Mouse (Mus musculus): Measurements from ENCODE around the gene Calm1. TPM values are rescaled to one million over a fixed set of nuclear protein-coding genes. Genes with fewer than 3 reads are reported as not detected.
"Not testable (repeated sequence)": the region's sequence is repeated elsewhere in the genome, so short reads cannot be mapped to it uniquely, and the experiment has no call there.

Gene Calm1
- polyA plus RNA-seq, 1 experiment = 1,842 TPM

DNA sequence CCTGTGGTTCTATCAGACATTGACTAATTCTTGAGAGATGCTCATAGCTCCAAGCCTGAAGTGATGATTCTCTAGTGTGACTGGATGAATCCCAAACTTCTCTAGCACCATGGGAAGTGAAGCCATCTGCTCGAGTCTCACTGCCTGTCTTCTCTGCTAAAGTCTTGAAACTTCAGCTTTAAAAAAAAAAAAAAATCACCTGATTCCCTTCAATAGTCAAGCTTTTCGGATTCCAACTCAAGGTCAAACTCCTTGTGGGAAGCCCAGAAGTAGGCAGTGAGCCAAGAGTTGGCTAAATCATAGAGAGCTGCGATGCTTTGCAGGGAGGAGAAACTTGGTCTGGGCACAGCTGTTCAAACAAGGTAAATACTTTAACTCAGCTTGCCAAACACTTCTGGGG lies 15.5 kb downstream of the Calm1 start:
- Histone ChIP-seq H3K4me1 (ENCODE audit: control insufficient read depth, insufficient read depth, low read length) (no peaks in the 10 kb centered on the region), H3K27ac (ENCODE audit: insufficient read depth, low read length) (peak overlapping the region; percentile 63; the same call in 1 of the 2 replicates)
- TF ChIP-seq CTCF (IDR thresholded peaks at IDR 0.05; ENCODE audit: extremely low read depth, insufficient read depth, low read length) (no peak), POLR2A (IDR thresholded peaks at IDR 0.05; ENCODE audit: extremely low read depth, insufficient read depth, low read length) (no peak)

DNA sequence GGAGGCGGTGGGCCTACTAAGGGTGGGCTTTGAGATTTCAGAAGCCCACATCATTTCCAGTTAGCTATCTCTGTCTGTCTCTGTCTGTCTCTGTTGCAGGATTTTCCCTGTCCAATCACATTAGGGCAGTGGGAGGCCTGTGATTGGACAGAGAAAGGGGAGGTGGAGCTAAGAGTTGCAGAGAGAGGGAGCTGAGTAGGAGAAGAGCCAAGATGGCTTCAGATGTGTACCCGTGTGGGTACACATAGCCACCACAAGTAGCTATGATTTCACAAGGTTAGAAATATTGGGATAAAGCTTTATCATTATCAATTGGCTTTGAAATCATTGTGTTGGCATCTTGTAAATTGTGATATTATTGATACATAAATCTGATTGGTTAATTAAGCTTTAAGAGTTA lies 17.9 kb downstream of the Calm1 start:
- H3K4me1 ChIP-seq (ENCODE audit: control insufficient read depth, insufficient read depth, low read length); H3K4me3 ChIP-seq (ENCODE audit: insufficient read depth, low read length); H3K27ac ChIP-seq (ENCODE audit: insufficient read depth, low read length): not testable (repeated sequence)

More for the DNA sequence above, 15.5 kb downstream of the Calm1 start:
- H3K4me3 ChIP-seq (ENCODE audit: insufficient read depth, low read length) = no peak overlapping the region

DNA sequence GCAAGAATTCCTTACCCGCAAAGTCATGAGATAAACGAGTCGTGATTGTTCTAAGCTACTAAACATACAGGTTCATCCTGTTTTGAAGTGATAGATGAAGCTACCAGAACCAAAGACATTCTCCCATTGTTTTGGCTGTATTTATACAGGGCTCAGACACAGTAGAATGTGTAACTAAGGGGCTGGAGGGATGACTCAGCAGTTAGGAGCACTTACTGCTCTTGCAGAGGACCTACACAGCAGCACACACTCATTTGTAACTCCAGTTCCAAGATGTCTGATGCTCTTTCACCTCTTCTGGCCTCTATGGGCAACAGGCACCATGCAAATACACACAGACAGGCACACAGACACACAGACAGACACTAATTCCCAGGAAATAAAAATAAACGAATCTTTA lies 20.8 kb downstream of the Calm1 start:
- H3K27ac ChIP-seq (ENCODE audit: insufficient read depth, low read length) = no peak overlapping the region
- TF ChIP-seq POLR2A (IDR thresholded peaks at IDR 0.05; ENCODE audit: extremely low read depth, insufficient read depth, low read length) (no peak), CTCF (IDR thresholded peaks at IDR 0.05; ENCODE audit: extremely low read depth, insufficient read depth, low read length) (no peak)
- H3K4me1 ChIP-seq (ENCODE audit: control insufficient read depth, insufficient read depth, low read length) = peaks cover 7% of the 10 kb centered on the region
- no peak overlapping the region for H3K4me3 ChIP-seq (ENCODE audit: insufficient read depth, low read length)

DNA sequence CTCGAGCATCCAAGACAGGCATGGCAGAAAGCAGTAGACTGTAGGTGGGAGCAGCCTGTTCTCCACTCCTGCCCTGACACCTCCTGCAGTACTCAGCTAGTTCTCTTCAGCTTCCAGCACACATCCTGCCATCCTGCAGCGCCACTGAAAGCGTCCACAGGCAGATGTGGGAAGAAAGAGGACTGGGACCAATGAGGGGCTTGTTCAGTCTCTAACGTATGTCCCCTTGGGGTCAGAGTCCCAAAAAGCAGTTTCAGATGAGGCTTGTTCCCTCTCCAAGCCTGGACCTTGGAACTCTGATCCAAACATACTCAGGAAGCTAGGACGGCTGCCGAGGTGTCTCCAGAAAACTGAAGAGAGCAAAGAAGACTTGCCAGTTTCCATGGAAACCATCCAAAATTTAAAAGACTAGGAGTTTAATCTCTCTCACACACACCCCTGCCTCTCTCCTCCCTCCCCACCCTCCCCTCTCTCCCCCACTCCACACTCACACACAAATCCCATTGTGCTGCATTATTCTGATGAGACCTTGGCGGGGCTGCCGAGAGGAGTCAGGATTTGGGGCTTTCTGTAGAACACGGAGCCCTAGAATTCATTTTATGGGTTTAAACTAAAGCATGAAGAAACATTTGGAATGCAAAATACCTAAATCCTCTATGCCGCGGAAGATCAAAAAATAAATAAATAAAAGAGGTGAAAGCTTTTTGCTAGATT lies 22.5 kb downstream of the Calm1 start:
- H3K4me3 ChIP-seq (ENCODE audit: insufficient read depth, low read length) = no peak overlapping the region
- TF ChIP-seq POLR2A (IDR thresholded peaks at IDR 0.05; ENCODE audit: extremely low read depth, insufficient read depth, low read length) (peak; percentile 28; the same call in 1 of the 2 replicates), CTCF (IDR thresholded peaks at IDR 0.05; ENCODE audit: extremely low read depth, insufficient read depth, low read length) (no peak)
- peaks cover 13% of the 10 kb centered on the region for H3K4me1 ChIP-seq (ENCODE audit: control insufficient read depth, insufficient read depth, low read length)
- H3K27ac ChIP-seq (ENCODE audit: insufficient read depth, low read length) = peak overlapping the region; percentile 95

DNA sequence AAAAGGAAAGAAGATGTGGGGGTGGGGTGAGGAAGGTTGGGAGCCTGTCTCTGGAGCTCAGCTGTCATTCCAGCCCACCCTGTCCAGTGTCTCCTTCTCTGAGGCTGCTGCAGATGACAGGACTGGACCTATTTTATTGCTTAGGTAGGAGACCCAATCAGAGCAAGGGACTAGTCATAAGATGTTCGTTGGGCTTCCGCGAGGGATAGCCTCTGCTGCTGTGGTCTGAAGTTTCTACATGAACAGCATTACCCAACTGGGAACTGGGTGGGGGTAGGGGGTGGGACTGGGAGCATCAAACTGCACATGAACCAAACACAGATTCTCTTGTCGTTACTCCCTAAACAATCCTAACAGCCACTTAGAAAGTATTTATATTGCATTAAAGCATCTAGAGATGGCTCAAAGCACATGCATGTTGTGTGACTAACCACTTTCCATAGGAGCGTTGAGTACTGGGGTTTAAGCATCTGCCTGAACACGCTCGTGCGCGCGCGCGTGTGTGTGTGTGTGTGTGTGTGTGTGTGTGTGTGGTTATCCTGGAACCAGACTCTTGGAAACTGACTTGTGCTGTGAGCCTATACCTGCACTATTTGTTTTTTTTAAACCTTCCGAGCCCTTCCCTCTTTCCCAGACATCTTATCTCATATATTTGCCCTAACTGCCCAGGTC lies 23.2 kb downstream of the Calm1 start:
- Histone ChIP-seq H3K4me1 (ENCODE audit: control insufficient read depth, insufficient read depth, low read length) (peaks cover 13% of the 10 kb centered on the region), H3K4me3 (ENCODE audit: insufficient read depth, low read length) (no peak overlapping the region), H3K27ac (ENCODE audit: insufficient read depth, low read length) (peak overlapping the region; percentile 68)
- TF ChIP-seq CTCF (IDR thresholded peaks at IDR 0.05; ENCODE audit: extremely low read depth, insufficient read depth, low read length) = no peak

DNA sequence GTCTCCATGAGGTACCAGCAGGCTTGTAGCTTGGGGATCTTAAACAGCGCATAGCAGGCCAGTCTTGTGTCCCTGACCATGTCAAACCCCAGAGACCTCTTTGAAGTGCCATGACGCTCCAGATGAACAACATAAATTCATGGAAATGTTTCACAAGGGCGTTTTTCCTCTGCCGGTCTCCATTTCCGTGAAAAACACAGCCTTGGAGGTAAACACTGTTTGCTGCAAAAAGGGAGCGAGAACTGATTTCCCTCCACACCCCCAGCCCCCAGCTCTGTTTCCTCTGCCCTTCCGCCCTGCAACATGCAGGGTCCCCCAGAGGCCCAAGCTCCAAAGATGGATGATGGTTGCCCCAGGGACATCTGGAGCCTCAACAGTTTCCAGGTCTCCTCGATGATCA lies 24.3 kb downstream of the Calm1 start:
- Histone ChIP-seq H3K4me3 (ENCODE audit: insufficient read depth, low read length) (no peak overlapping the region), H3K4me1 (ENCODE audit: control insufficient read depth, insufficient read depth, low read length) (peaks cover 17% of the 10 kb centered on the region), H3K27ac (ENCODE audit: insufficient read depth, low read length) (peak overlapping the region; percentile 41)
- no peak for TF ChIP-seq CTCF (IDR thresholded peaks at IDR 0.05; ENCODE audit: extremely low read depth, insufficient read depth, low read length)
- TF ChIP-seq POLR2A (IDR thresholded peaks at IDR 0.05; ENCODE audit: extremely low read depth, insufficient read depth, low read length) = no peak

DNA sequence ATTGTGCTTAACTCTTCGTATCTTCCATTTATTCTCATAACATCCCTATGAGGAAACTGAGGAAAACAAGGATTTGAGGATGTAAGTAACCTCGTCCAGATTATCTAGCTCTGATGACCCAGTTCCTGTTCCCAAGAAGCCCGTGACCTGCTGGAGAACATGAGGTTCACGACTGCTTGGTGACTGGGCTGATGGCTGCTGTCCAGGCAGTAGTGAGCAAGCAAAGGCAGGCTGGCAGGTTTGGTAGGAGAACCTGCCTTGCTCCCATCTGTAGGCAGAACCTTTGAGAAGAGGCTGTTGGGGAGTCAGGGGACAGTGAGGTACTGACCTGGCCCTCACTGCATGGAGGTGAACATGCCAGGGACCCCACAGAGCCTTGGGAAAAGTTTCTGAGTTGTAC lies 26.0 kb downstream of the Calm1 start:
- TF ChIP-seq POLR2A (IDR thresholded peaks at IDR 0.05; ENCODE audit: extremely low read depth, insufficient read depth, low read length) (no peak), CTCF (IDR thresholded peaks at IDR 0.05; ENCODE audit: extremely low read depth, insufficient read depth, low read length) (no peak)
- H3K4me3 ChIP-seq (ENCODE audit: insufficient read depth, low read length) = no peak overlapping the region
- H3K4me1 ChIP-seq (ENCODE audit: control insufficient read depth, insufficient read depth, low read length) = peaks cover 20% of the 10 kb centered on the region
- H3K27ac ChIP-seq (ENCODE audit: insufficient read depth, low read length) = no peak overlapping the region

DNA sequence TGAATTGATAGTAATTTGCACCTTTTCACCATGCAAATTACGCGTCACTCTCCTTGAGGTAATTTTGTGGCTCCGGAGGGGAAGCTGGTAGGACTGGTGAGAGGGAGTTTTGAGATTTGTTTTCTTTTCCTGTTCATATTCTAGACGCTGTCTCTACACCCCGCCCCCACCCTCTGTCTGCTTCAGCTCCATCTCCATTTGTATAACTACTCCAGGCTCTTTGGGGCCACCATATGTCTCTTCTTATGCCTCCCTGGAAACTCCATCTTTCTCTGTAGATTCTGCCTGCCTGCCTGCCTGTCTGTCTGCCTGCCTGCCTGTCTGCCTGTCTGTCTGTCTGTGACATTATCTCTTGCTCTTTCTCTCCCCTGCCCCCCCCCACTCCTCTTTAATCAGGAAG lies 26.8 kb downstream of the Calm1 start:
- no peak for TF ChIP-seq POLR2A (IDR thresholded peaks at IDR 0.05; ENCODE audit: extremely low read depth, insufficient read depth, low read length)
- TF ChIP-seq CTCF (IDR thresholded peaks at IDR 0.05; ENCODE audit: extremely low read depth, insufficient read depth, low read length) = no peak
- H3K27ac ChIP-seq (ENCODE audit: insufficient read depth, low read length) = peak overlapping the region; percentile 86
- H3K4me1 ChIP-seq (ENCODE audit: control insufficient read depth, insufficient read depth, low read length) = peaks cover 19% of the 10 kb centered on the region

DNA sequence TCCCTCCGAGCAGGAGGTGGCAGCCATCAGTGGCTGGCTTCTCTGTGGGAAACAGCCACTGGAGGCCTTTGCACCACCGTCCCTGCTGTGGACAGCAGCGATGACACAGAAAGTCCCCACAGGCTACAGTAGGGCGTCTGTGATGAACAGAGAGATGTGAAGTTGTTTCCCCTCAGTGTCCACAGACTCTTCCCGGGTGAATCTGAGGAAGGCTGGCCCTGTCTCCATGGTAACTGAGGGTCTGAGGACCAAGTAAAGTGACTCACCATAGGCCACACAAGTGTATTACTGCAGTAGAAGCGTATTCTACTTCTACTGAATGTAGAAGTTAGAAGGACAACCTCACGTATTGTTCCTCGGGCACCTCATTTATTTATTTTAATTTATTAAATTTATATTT lies 27.4 kb downstream of the Calm1 start:
- no peak for TF ChIP-seq CTCF (IDR thresholded peaks at IDR 0.05; ENCODE audit: extremely low read depth, insufficient read depth, low read length)
- TF ChIP-seq POLR2A (IDR thresholded peaks at IDR 0.05; ENCODE audit: extremely low read depth, insufficient read depth, low read length) = no peak
- peaks cover 19% of the 10 kb centered on the region for H3K4me1 ChIP-seq (ENCODE audit: control insufficient read depth, insufficient read depth, low read length)
- H3K27ac ChIP-seq (ENCODE audit: insufficient read depth, low read length) = peak overlapping the region; percentile 86
- H3K4me3 ChIP-seq (ENCODE audit: insufficient read depth, low read length) = no peak overlapping the region

More for the DNA sequence above, 26.8 kb downstream of the Calm1 start:
- no peak overlapping the region for H3K4me3 ChIP-seq (ENCODE audit: insufficient read depth, low read length)

DNA sequence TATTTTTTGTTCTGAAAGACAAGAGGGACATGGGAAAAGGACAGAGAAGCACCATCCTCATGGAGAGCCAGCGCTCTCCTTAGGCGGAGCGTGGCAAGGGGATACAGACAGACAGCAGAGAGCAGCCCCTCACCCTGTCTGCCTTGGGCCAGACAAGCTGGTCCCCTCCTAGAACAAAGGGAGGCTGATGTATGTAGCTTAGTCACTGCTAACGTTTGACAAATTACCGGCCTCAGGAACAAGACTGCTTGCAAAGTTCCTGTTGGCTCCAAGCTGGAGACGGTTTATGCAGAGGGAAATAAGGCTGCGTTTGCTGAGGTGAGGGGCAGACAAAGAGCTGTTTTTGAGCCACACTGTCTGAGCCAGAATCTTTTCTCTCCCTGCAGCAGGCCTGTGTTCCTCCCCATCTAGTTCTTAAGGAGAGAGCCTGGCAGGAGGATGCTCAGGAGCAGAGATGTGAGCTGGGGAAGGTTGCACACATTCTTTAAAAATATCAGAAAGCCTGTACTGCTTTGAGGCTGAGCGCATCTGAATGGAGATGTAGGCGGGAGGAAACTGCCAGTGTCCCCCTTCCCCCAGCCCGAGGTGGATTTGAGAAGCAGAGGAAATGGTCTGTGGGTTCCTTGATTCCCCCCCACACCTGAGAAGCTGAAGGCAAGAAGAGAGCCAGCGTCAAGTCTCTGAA lies 28.9 kb downstream of the Calm1 start:
- TF ChIP-seq POLR2A (IDR thresholded peaks at IDR 0.05; ENCODE audit: extremely low read depth, insufficient read depth, low read length) (peak; percentile 66; the same call in 1 of the 2 replicates), CTCF (IDR thresholded peaks at IDR 0.05; ENCODE audit: extremely low read depth, insufficient read depth, low read length) (no peak)
- Histone ChIP-seq H3K27ac (ENCODE audit: insufficient read depth, low read length) (peak overlapping the region; percentile 74), H3K4me3 (ENCODE audit: insufficient read depth, low read length) (no peak overlapping the region), H3K4me1 (ENCODE audit: control insufficient read depth, insufficient read depth, low read length) (peaks cover 16% of the 10 kb centered on the region)
